Mouse (Mus musculus): ENCODE data around the gene Mef2d.

- TF ChIP-seq POLR2A (IDR thresholded peaks at IDR 0.05; ENCODE audit: low read depth, low read length) = no peak
- no peak for TF ChIP-seq CTCF (IDR thresholded peaks at IDR 0.05; ENCODE audit: extremely low read depth, insufficient read depth, insufficient read length, insufficient replicate concordance)
Observed at GRCm38 (mm10) chr3:88133187-88133771, 8.9 kb upstream of the Mef2d start.

Measured in spleen, adult 2 months (tissue).